Mouse (Mus musculus) hindbrain, embryonic 15.5 days (tissue): ENCODE results near the gene Ptprn2. TPM values are rescaled to one million over a fixed set of nuclear protein-coding genes. Genes with fewer than 3 reads are reported as not detected.

Experiments used
- microRNA counts: library from miRNA; unstranded; fragments of <30 nt; microRNA quantifications from one replicate; lab custom pipeline; 2016
- microRNA-seq: library from miRNA; unstranded; fragments of <30 nt; microRNA quantifications from one replicate; pipeline ENCODE4, GENCODE M21; 2016
- polyA plus RNA-seq: library from polyadenylated mRNA; unstranded; fragments of >200 nt; fragmentation: Nextera tagmentation; extraction: Ambion mirVana; gene quantifications from 2 replicates; pipeline ENCODE4 v1.2.1, GENCODE M21; 2015

Ptprn2 gene
- polyA plus RNA-seq, 1 experiment from 2014 or later: 14.7 TPM

MicroRNAs encoded within 50 kb of the gene (microRNA counts, 519-probe panel; counts per million panel counts)
- microRNA mmu-miR-153 (lab: Ali Mortazavi, UCI): 3,639 counts per million, percentile 75 among the panel's probes with 10 or more counts

Small RNA genes within 50 kb of the gene (microRNA-seq; reads per million reads assigned to microRNA genes)
- gene Mir153: 1,586 reads per million, percentile 81 among the genes with 10 or more reads in this experiment

Other genes starting within 250 kb of the Ptprn2 start
- 19.6 and 20.0 TPM in 2 replicates for gene Wdr60, start 222.7 kb upstream of the Ptprn2 start, polyA plus RNA-seq
- not detected in 2 replicates for gene Gm11027, start 210.3 kb upstream of the Ptprn2 start, polyA plus RNA-seq
- 12.3 and 12.4 TPM in 2 replicates for gene Esyt2, start 204.5 kb upstream of the Ptprn2 start, polyA plus RNA-seq
- gene Ncapg2, start 80.3 kb upstream of the Ptprn2 start, polyA plus RNA-seq: 10.1 and 10.8 TPM in 2 replicates